Mouse (Mus musculus): Measurements from ENCODE around the gene Iqgap1. TPM values are rescaled to one million over a fixed set of nuclear protein-coding genes. Genes with fewer than 3 reads are reported as not detected.

Gene Iqgap1
- polyA plus RNA-seq, 1 experiment = 206 TPM

- peak overlapping the region; percentile 83 for H3K27ac ChIP-seq (ENCODE audit: insufficient read depth, low read length)
Observed at GRCm38 (mm10) chr7:80666198-80666915, 159.4 kb downstream of the Iqgap1 start.

More at GRCm38 (mm10) chr7:80666198-80666915, 159.4 kb downstream of the Iqgap1 start:
- no peak for TF ChIP-seq POLR2A (IDR thresholded peaks at IDR 0.05; ENCODE audit: low read depth, low read length)
- TF ChIP-seq CTCF (IDR thresholded peaks at IDR 0.05; ENCODE audit: borderline replicate concordance, insufficient read depth, low read length) = no peak
- Histone ChIP-seq H3K4me1 (ENCODE audit: control insufficient read depth, insufficient read depth, low read length) (peaks cover 14% of the 10 kb centered on the region), H3K4me3 (ENCODE audit: insufficient read depth, low read length) (no peak overlapping the region)

Other genes starting within 250 kb of the Iqgap1 start
- gene Crtc3, start 137.1 kb downstream of the Iqgap1 start, polyA plus RNA-seq (2011; ENCODE audit: insufficient read length, low read depth, missing spikeins) = 21.6 and 27.7 TPM in 2 replicates
- gene Zscan2, start 34.9 kb upstream of the Iqgap1 start, polyA plus RNA-seq (2011; ENCODE audit: insufficient read length, low read depth, missing spikeins) = 2.7 and 5.1 TPM in 2 replicates
- 9.3 and 13.0 TPM in 2 replicates for gene Wdr73, start 75.3 kb upstream of the Iqgap1 start, polyA plus RNA-seq (2011; ENCODE audit: insufficient read length, low read depth, missing spikeins)
- gene Nmb, start 79.1 kb upstream of the Iqgap1 start, polyA plus RNA-seq (2011; ENCODE audit: insufficient read length, low read depth, missing spikeins) = 1.1 and 3.2 TPM in 2 replicates
- 177 and 182 TPM in 2 replicates for gene Sec11a, start 121.8 kb upstream of the Iqgap1 start, polyA plus RNA-seq (2011; ENCODE audit: insufficient read length, low read depth, missing spikeins)
- 20.1 and 26.5 TPM in 2 replicates for gene Zfp592, start 167.7 kb upstream of the Iqgap1 start, polyA plus RNA-seq (2011; ENCODE audit: insufficient read length, low read depth, missing spikeins)
- 0.14 TPM in 1 of 2 replicates, not detected in the other for gene Alpk3, start 231.6 kb upstream of the Iqgap1 start, polyA plus RNA-seq (2011; ENCODE audit: insufficient read length, low read depth, missing spikeins)